Mouse (Mus musculus): ENCODE data around the gene Fcor. TPM values are rescaled to one million over a fixed set of nuclear protein-coding genes. Genes with fewer than 3 reads are reported as not detected.

Fcor gene
- total and polyA plus RNA-seq, 3 experiments = 0.84 TPM; not detected in 2

GRCm38 (mm10) chr8:3678831-3679230 is 6.7 kb upstream of the Fcor start:
- H3K9ac ChIP-seq (ENCODE audit: control insufficient read depth, low read depth, low read length, poor library complexity, severe bottlenecking) = no peak overlapping the region
- H3K27ac ChIP-seq (ENCODE audit: control insufficient read depth, low read depth, low read length) = no peak overlapping the region
- H3K9me3 ChIP-seq (replicated peaks; ENCODE audit: insufficient read depth, low read length) = no peaks in the 10 kb centered on the region
- no peak overlapping the region for H3K4me3 ChIP-seq (ENCODE audit: control insufficient read depth in 1 of 2, insufficient read depth in 1 of 2, low read depth in 2 of 2, low read length in 2 of 2)
- no peak for DNase-seq (ENCODE audit: low read depth, low spot score)
- H3K27me3 ChIP-seq (ENCODE audit: control insufficient read depth in 1 of 2, insufficient read depth in 2 of 2, low read length in 2 of 2) = no peaks in the 10 kb centered on the region
- H3K4me1 ChIP-seq (ENCODE audit: control insufficient read depth in 1 of 2, insufficient read depth in 2 of 2, low read length in 2 of 2) = peaks cover 0 to 12% of the 10 kb centered on the region in 2 experiments; a peak in 2 of 4 replicates
- H3K36me3 ChIP-seq (ENCODE audit: control insufficient read depth in 1 of 2, insufficient read depth in 2 of 2, low read length in 2 of 2) = peaks cover 0 to 15% of the 10 kb centered on the region in 2 experiments; a peak in 2 of 4 replicates
- peaks cover 32% of the 10 kb centered on the region for H3K79me2 ChIP-seq (ENCODE audit: control insufficient read depth, insufficient read depth, low read length, poor library complexity)
- TF ChIP-seq POLR2AphosphoS5 (IDR thresholded peaks at IDR 0.05; ENCODE audit: borderline replicate concordance, low read depth, low read length) = no peak
- no peak for TF ChIP-seq BHLHE40 (IDR thresholded peaks at IDR 0.05; ENCODE audit: borderline replicate concordance, low read depth, low read length)
- TF ChIP-seq CTCF (IDR thresholded peaks at IDR 0.05 in 2 of 3, conservative IDR thresholded peaks at IDR 0.05 in 1 of 3; ENCODE audit: control insufficient read depth in 1 of 3, insufficient read depth in 1 of 3, low read depth in 2 of 3, low read length in 3 of 3, poor library complexity in 1 of 3, severe bottlenecking in 1 of 3) = no peak
- no peak for TF ChIP-seq USF2 (IDR thresholded peaks at IDR 0.05; ENCODE audit: borderline replicate concordance in 1 of 2, insufficient read depth in 1 of 2, low read depth in 1 of 2, low read length in 2 of 2)
- TF ChIP-seq TBP (IDR thresholded peaks at IDR 0.05; ENCODE audit: low read depth, low read length) = no peak
- TF ChIP-seq MEF2A (IDR thresholded peaks at IDR 0.05; ENCODE audit: extremely low read depth, insufficient replicate concordance, low read depth, low read length, poor library complexity, severe bottlenecking) = no peak
- TF ChIP-seq ELF1 (IDR thresholded peaks at IDR 0.05; ENCODE audit: low read depth, low read length) = no peak
- TF ChIP-seq MYB (IDR thresholded peaks at IDR 0.05; ENCODE audit: low read depth, low read length) = no peak
- no peak for TF ChIP-seq RAD21 (IDR thresholded peaks at IDR 0.05; ENCODE audit: low read depth, low read length)
- TF ChIP-seq TCF12 (IDR thresholded peaks at IDR 0.05; ENCODE audit: low read depth, low read length) = no peak
- TF ChIP-seq CHD2 (IDR thresholded peaks at IDR 0.05; ENCODE audit: low read length) = no peak
- no peak for TF ChIP-seq GATA1 (IDR thresholded peaks at IDR 0.05; ENCODE audit: low read depth, low read length)
- TF ChIP-seq EP300 (IDR thresholded peaks at IDR 0.05; ENCODE audit: low read depth in 1 of 2, low read length in 2 of 2) = no peak
- no peak for TF ChIP-seq KAT2A (conservative IDR thresholded peaks at IDR 0.05; ENCODE audit: low read depth, low read length)

DNA sequence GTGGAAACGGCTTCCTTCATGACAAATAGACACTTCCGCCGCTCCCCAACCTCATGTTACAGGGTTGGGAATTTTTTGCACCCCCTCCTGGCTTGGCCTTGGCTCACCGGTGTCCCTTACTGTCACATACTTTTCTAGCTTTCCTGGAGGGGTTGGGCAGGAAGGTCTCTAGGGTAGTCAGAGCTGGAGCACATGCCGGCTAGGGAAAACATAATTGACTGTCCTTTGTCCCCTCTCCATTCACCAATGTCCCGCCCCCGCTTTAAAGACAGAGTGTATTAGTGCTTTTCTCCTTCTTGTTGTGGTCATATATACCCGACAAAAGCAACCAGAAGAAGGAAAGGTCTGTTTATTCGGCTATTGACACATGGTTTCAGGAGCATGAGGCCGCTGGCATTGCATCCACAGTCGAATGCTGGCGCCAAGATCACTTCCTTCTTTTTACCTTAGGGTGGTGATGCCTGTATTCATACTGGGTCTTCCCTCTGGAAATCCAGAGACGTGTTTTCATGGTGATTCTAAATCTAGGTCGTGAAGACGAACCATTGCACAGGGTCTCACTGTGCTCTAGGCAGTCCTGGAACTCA is 4.9 kb upstream of the Fcor start:
- Histone ChIP-seq H3K36me3 (ENCODE audit: control insufficient read depth in 1 of 2, insufficient read depth in 2 of 2, low read length in 2 of 2) (peaks cover 0 to 15% of the 10 kb centered on the region in 2 experiments; a peak in 2 of 4 replicates), H3K27ac (ENCODE audit: control insufficient read depth, low read depth, low read length) (peak overlapping the region; percentile 87), H3K9me3 (replicated peaks; ENCODE audit: insufficient read depth, low read length) (no peaks in the 10 kb centered on the region), H3K9ac (ENCODE audit: control insufficient read depth, low read depth, low read length, poor library complexity, severe bottlenecking) (peak overlapping the region; percentile 98), H3K79me2 (ENCODE audit: control insufficient read depth, insufficient read depth, low read length, poor library complexity) (peaks cover 32% of the 10 kb centered on the region), H3K4me3 (ENCODE audit: control insufficient read depth in 1 of 2, insufficient read depth in 1 of 2, low read depth in 2 of 2, low read length in 2 of 2) (peak overlapping the region; percentile 83 to 96), H3K27me3 (ENCODE audit: control insufficient read depth in 1 of 2, insufficient read depth in 2 of 2, low read length in 2 of 2) (no peaks in the 10 kb centered on the region), H3K4me1 (ENCODE audit: control insufficient read depth in 1 of 2, insufficient read depth in 2 of 2, low read length in 2 of 2) (peaks cover 0 to 12% of the 10 kb centered on the region in 2 experiments; a peak in 2 of 4 replicates)
- peak; percentile 76 for DNase-seq (ENCODE audit: low read depth, low spot score)
- TF ChIP-seq UBTF (IDR thresholded peaks at IDR 0.05; ENCODE audit: borderline replicate concordance, insufficient read depth, low read depth, low read length) (no peak), USF1 (IDR thresholded peaks at IDR 0.05; ENCODE audit: low read depth, low read length) (no peak), ELF1 (IDR thresholded peaks at IDR 0.05; ENCODE audit: low read depth, low read length) (no peak), GATA1 (IDR thresholded peaks at IDR 0.05; ENCODE audit: low read depth, low read length) (no peak), CHD2 (IDR thresholded peaks at IDR 0.05; ENCODE audit: low read length) (no peak), MEF2A (IDR thresholded peaks at IDR 0.05; ENCODE audit: extremely low read depth, insufficient replicate concordance, low read depth, low read length, poor library complexity, severe bottlenecking) (no peak), MYB (IDR thresholded peaks at IDR 0.05; ENCODE audit: low read depth, low read length) (no peak), MAX (IDR thresholded peaks at IDR 0.05; ENCODE audit: low read length) (peak; percentile 78), ETS1 (IDR thresholded peaks at IDR 0.05; ENCODE audit: low read depth, low read length) (no peak), TAL1 (IDR thresholded peaks at IDR 0.05; ENCODE audit: low read length) (no peak), TCF12 (IDR thresholded peaks at IDR 0.05; ENCODE audit: low read depth, low read length) (no peak), SIN3A (IDR thresholded peaks at IDR 0.05; ENCODE audit: low read length) (peak; percentile 27; the same call in 1 of the 2 replicates), MYC (IDR thresholded peaks at IDR 0.05; ENCODE audit: low read depth, low read length) (peak; percentile 91; the same call in 1 of the 2 replicates), POLR2A (IDR thresholded peaks at IDR 0.05; ENCODE audit: control insufficient read depth in 1 of 2, insufficient read depth in 1 of 2, low read depth in 1 of 2, low read length in 2 of 2, poor library complexity in 1 of 2) (peak in 1 of 2 experiments; percentile 33; a peak in 2 of 4 replicates), USF2 (IDR thresholded peaks at IDR 0.05; ENCODE audit: borderline replicate concordance in 1 of 2, insufficient read depth in 1 of 2, low read depth in 1 of 2, low read length in 2 of 2) (no peak), MXI1 (IDR thresholded peaks at IDR 0.05; ENCODE audit: low read depth, low read length) (peak; percentile 91), ZC3H11A (IDR thresholded peaks at IDR 0.05; ENCODE audit: low read depth, low read length) (no peak), JUND (IDR thresholded peaks at IDR 0.05; ENCODE audit: low read depth, low read length) (no peak)
